Mouse (Mus musculus) liver, adult 2 months (tissue): ENCODE data around the gene Olfr622.

Source experiments
- CTCF ChIP-seq: fragments of 200-500 bp; IDR thresholded peaks from 2 replicates; pipeline ENCODE4 v1.5.1; 2011; ENCODE audit warnings: low read depth, low read length, control low read depth
- POLR2A ChIP-seq: fragments of 200-500 bp; IDR thresholded peaks from 2 replicates; pipeline ENCODE4 v1.6.1; 2011; ENCODE audit warnings: low read length, control low read depth; ENCODE audit not compliant: insufficient read depth; ENCODE audit errors: extremely low read depth

GRCm38 (mm10) chr7:103682420-103682819, 39.9 kb upstream of the Olfr622 start, which contains the start of gene Olfr625-ps1:
- no peak for TF ChIP-seq POLR2A
- no peak for TF ChIP-seq CTCF
